Mouse (Mus musculus) adrenal gland, postnatal 4 days (tissue): ENCODE results near the gene Arl14ep. TPM values are rescaled to one million over a fixed set of nuclear protein-coding genes. Genes with fewer than 3 reads are reported as not detected.

ENCODE experiments used
- DNase-seq, 2 experiments: peaks; one replicate each; pipeline ENCODE4 v3.0.0; 2021 to 2022; ENCODE audit warnings: low spot score in 2 of 2, mixed read lengths in 2 of 2
- total RNA-seq, 2 experiments: library from RNA; stranded (reverse); gene quantifications; 2 replicates each; pipeline ENCODE4 v1.2.3; 2021

Gene Arl14ep
- total RNA-seq, 2 experiments from 2014 or later = 49.4 to 49.7 TPM

GRCm38 (mm10) chr2:106956146-106956545 lies 18.1 kb downstream of the Arl14ep start:
- DNase-seq = no peak

- DNase-seq = no peak
Measured at GRCm38 (mm10) chr2:106955621-106956020, 18.6 kb downstream of the Arl14ep start.

GRCm38 (mm10) chr2:106954975-106955374 lies 19.2 kb downstream of the Arl14ep start:
- no peak for DNase-seq

- no peak for DNase-seq
Measured at GRCm38 (mm10) chr2:106942451-106942850, 31.8 kb downstream of the Arl14ep start.

- no peak for DNase-seq
Measured at GRCm38 (mm10) chr2:106935681-106936080, 38.5 kb downstream of the Arl14ep start.

GRCm38 (mm10) chr2:106929906-106930305 lies 44.3 kb downstream of the Arl14ep start:
- no peak for DNase-seq

Other genes with a start within 250 kb of the Arl14ep start
- gene Fshb, start 85.2 kb upstream of the Arl14ep start, total RNA-seq = not detected